Mouse (Mus musculus) forebrain, embryonic 16.5 days (tissue): ENCODE data around the gene Kcnj8. TPM values are rescaled to one million over a fixed set of nuclear protein-coding genes. Genes with fewer than 3 reads are reported as not detected.
"Not testable (repeated sequence)": the region's sequence is repeated elsewhere in the genome, so short reads cannot be mapped to it uniquely, and the experiment has no call there.

Experiments used
- ATAC-seq: fragments of 200-750 bp; cut with Nextera tagmentation; 2 replicates; pipeline ENCODE4 v1.8.0; 2017; ENCODE audit warnings: mild to moderate bottlenecking, moderate library complexity
- H3K27ac ChIP-seq: fragments of 300-500 bp; sonication (generic); 2 replicates; pipeline ENCODE4 v1.5.1; 2014; ENCODE audit warnings: low read length, control low read depth
- H3K27me3 ChIP-seq: fragments of 300-500 bp; sonication (generic); replicated peaks from 2 replicates; pipeline ENCODE4 v1.6.1; 2014; ENCODE audit warnings: low read length; ENCODE audit not compliant: control insufficient read depth, insufficient read depth
- H3K36me3 ChIP-seq: fragments of 300-500 bp; sonication (generic); 2 replicates; pipeline ENCODE4 v1.6.1; 2014; ENCODE audit not compliant: control insufficient read depth, insufficient read depth
- H3K4me1 ChIP-seq: fragments of 300-500 bp; sonication (generic); replicated peaks from 2 replicates; pipeline ENCODE4 v1.6.1; 2014; ENCODE audit warnings: low read length; ENCODE audit not compliant: control insufficient read depth, insufficient read depth
- H3K4me2 ChIP-seq: fragments of 300-500 bp; sonication (generic); 2 replicates; pipeline ENCODE4 v1.6.1; 2014; ENCODE audit warnings: mild to moderate bottlenecking, low read length, control low read depth
- H3K4me3 ChIP-seq: fragments of 300-500 bp; sonication (generic); replicated peaks from 2 replicates; pipeline ENCODE4 v1.5.1; 2014; ENCODE audit warnings: mild to moderate bottlenecking, low read length, control low read depth
- H3K9ac ChIP-seq: fragments of 300-500 bp; sonication (generic); replicated peaks from 2 replicates; pipeline ENCODE4 v1.6.1; 2014; ENCODE audit warnings: low read depth, low read length, control low read depth
- H3K9me3 ChIP-seq: fragments of 300-500 bp; sonication (generic); 2 replicates; pipeline ENCODE4 v1.6.1; 2016; ENCODE audit warnings: low read length; ENCODE audit not compliant: control insufficient read depth
- WGBS: fragments of 180-500 bp; shearing (Covaris S2); extraction: QIAGEN DNeasy Blood & Tissue Kit; methylation state at CpG from one replicate; pipeline ENCODE4 v1.1.7; 2014; 5-methylcytosine and 5-hydroxymethylcytosine counted together
- polyA plus RNA-seq: library from polyadenylated mRNA; unstranded; fragments of >200 nt; fragmentation: Nextera tagmentation; extraction: Ambion mirVana; gene quantifications from 2 replicates; pipeline ENCODE4 v1.2.1, GENCODE M21; 2015

Kcnj8 gene
- polyA plus RNA-seq, 1 experiment from 2014 or later, result 13.0 TPM

DNA sequence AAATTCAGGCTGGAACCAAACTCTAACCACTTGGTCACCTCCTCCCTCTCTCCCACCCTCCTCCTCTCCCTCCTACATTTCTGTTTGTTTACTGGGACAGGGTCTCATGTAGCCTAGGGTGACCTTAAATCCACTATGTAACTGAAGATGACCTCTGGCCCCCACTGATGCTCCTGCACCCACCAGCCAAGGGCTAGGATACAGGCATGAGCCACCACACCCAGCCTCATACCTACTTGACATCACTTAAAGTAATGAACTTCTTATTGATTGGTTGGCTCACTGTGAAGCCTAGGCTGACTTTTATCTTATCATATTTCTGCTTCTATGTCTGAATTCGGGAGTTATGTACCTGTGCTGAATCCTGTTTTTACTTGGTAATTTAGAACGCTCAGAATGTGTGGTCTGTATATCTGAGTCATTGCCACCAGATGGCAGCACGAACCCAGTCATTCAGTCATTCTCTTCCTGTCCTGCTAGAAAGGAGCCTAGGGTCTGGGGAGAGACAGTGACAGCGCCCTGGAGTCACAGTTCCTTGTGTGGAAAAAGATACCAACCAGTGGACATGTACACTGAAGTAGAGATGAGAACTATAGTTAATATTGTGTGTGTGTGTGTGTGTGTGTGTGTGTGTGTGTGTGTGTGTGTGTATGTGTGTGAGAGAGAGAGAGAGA is 46.6 kb downstream of the Kcnj8 start:
- Histone ChIP-seq H3K9ac (no peak overlapping the region), H3K27me3 (no peaks in the 10 kb centered on the region), H3K27ac (no peak overlapping the region), H3K36me3 (no peaks in the 10 kb centered on the region), H3K4me2 (no peak overlapping the region), H3K4me3 (no peak overlapping the region), H3K9me3 (no peaks in the 10 kb centered on the region), H3K4me1 (no peaks in the 10 kb centered on the region)
- WGBS, result 6% methylated on average over 4 of the region's 4 CpGs
- ATAC-seq, result peak; percentile 89

DNA sequence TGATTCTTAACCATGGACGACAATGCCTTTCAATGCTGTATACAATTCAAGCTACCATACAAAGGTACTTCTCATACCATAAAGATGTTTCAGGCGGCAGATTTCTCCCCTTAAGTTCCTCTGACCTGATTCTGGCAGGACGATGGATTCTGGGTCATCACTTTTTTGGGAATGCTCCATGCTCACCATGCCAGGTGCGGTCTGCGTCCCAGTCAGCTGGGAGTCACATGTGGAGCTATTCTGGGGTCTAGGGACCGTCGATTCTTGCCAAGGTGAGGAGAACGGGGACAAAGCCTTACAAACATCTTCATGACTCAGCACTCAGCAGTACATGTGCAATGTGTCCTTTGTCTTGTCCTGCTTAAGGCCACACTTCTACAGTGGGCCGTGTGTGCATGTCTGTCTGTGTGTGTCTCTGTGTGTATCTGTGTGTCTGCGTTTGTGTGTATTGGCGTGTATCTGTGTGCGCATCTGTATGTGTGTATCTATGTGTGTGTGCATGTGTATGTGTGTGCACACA is 49.8 kb downstream of the Kcnj8 start:
- H3K9me3 ChIP-seq, result no peaks in the 10 kb centered on the region
- H3K9ac ChIP-seq, result no peak overlapping the region
- H3K36me3 ChIP-seq, result no peaks in the 10 kb centered on the region
- no peaks in the 10 kb centered on the region for H3K4me1 ChIP-seq
- no peak overlapping the region for H3K4me2 ChIP-seq
- no peak overlapping the region for H3K27ac ChIP-seq
- H3K27me3 ChIP-seq, result no peaks in the 10 kb centered on the region
- ATAC-seq, result no peak
- 85% methylated on average over 12 of the region's 12 CpGs for WGBS
- H3K4me3 ChIP-seq, result no peak overlapping the region

DNA sequence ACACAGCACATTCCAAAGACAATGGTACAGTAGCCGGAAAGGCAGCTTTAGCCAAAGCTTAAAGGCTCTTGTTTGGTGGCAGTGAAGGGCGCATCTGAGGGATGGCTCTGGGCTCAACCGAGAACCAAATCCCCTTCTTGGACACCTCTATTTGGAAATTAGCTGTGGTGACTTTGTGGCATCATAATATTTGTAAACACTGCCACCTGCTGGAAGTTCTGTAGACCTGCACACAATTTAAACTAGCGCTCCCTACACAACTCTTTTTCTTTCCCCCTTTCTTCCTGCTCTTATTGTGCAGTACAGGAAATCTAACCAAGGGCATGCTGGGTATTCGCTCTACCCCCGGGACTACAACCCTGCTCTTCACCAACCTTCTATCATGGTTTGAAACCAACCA is 52.3 kb downstream of the Kcnj8 start:
- Histone ChIP-seq H3K36me3 (no peaks in the 10 kb centered on the region), H3K9me3 (no peaks in the 10 kb centered on the region), H3K27ac (no peak overlapping the region), H3K4me3 (no peak overlapping the region), H3K4me1 (no peaks in the 10 kb centered on the region), H3K9ac (no peak overlapping the region), H3K4me2 (no peak overlapping the region), H3K27me3 (no peaks in the 10 kb centered on the region)
- 10% methylated on average over 6 of the region's 6 CpGs for WGBS
- ATAC-seq, result peak; percentile 82

DNA sequence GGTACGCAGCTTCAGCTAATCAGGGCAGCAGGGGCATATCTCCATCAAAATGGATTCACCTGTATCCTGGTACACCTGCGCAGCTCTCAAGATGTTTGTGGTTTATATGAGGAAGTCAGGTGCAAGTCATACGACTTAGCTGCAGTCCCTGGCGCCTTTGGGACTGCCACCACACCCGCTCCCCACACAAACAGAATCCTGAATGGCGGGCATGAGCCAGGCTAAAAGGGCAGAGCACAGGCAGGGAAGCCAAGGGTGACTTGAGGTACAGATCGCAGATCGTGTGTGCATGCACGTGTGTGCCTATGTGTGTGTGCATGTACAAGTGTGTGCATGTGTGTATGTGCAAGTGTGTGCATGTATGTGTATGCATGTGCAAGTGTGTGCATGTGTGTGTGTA is 56.0 kb downstream of the Kcnj8 start:
- ATAC-seq, H3K27me3 ChIP-seq, H3K4me1 ChIP-seq, H3K9ac ChIP-seq, H3K4me3 ChIP-seq, H3K27ac ChIP-seq, H3K9me3 ChIP-seq, H3K4me2 ChIP-seq, H3K36me3 ChIP-seq: not testable (repeated sequence)
- WGBS, result 78% methylated on average over 8 of the region's 9 CpGs

DNA sequence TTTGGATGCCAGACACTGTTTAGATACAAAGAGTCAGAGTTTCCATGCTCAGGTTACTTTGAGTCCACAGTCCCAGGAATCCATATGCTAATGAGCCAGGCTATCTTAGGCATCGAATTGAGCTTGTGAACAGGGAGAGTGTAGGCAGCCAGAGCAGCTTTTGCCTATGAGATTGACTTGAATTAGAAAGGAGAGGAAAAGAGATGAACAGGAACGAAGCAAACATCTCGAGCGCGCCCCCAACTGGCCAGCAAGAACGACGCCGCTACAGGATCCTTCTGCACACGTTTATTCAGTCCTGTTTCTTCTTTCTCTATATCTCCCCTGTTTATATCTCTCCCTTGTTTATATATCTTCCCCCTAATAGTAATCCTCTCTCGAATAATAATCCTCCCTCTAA is 56.5 kb downstream of the Kcnj8 start:
- 0 out of 2 replicates have a peak, but pooled peaks have one; percentile 16 for ATAC-seq
- Histone ChIP-seq H3K9ac (no peak overlapping the region), H3K27ac (no peak overlapping the region), H3K9me3 (no peaks in the 10 kb centered on the region), H3K4me1 (no peaks in the 10 kb centered on the region), H3K36me3 (no peaks in the 10 kb centered on the region), H3K27me3 (no peaks in the 10 kb centered on the region), H3K4me2 (no peak overlapping the region), H3K4me3 (no peak overlapping the region)
- 3% methylated on average over 10 of the region's 10 CpGs for WGBS

Other genes with a start within 250 kb of the Kcnj8 start
- 0.42 and 0.44 TPM in 2 replicates for gene Slco1a5, start 248.6 kb downstream of the Kcnj8 start, polyA plus RNA-seq
- 21.6 and 26.8 TPM in 2 replicates for gene Pyroxd1, start 226.0 kb downstream of the Kcnj8 start, polyA plus RNA-seq
- gene Recql, start 184.5 kb downstream of the Kcnj8 start, polyA plus RNA-seq, result 31.8 and 35.1 TPM in 2 replicates
- 86.4 and 95.3 TPM in 2 replicates for gene Golt1b, start 184.4 kb downstream of the Kcnj8 start, polyA plus RNA-seq
- gene Spx, start 158.2 kb downstream of the Kcnj8 start, polyA plus RNA-seq, result 2.7 and 2.9 TPM in 2 replicates
- not detected in 2 replicates for gene Gys2, start 98.5 kb downstream of the Kcnj8 start, polyA plus RNA-seq
- gene Ldhb, start 63.7 kb downstream of the Kcnj8 start, polyA plus RNA-seq, result 452 and 466 TPM in 2 replicates
- 2.7 and 3.2 TPM in 2 replicates for gene Abcc9, start 130.7 kb upstream of the Kcnj8 start, polyA plus RNA-seq
- gene Cmas, start 185.1 kb upstream of the Kcnj8 start, polyA plus RNA-seq, result 139 and 150 TPM in 2 replicates
- gene Sult6b2, start 232.9 kb upstream of the Kcnj8 start, polyA plus RNA-seq, result 0.11 and 0.28 TPM in 2 replicates